Mouse (Mus musculus) urinary bladder, adult 2 months (tissue): ENCODE data around the gene Klhl42. TPM values are rescaled to one million over a fixed set of nuclear protein-coding genes. Genes with fewer than 3 reads are reported as not detected.

ENCODE experiments used
- DNase-seq: peaks from one replicate; pipeline ENCODE4 v3.0.0; 2022; ENCODE audit warnings: low spot score
- polyA plus RNA-seq: library from polyadenylated mRNA; depleted of rRNA; stranded (reverse); fragments of >200 nt; gene quantifications from 2 replicates; pipeline ENCODE4 v1.2.3, GENCODE M21; 2012; rRNA removed

Gene Klhl42
- polyA plus RNA-seq: 18.4 and 21.9 TPM in 2 replicates

DNA sequence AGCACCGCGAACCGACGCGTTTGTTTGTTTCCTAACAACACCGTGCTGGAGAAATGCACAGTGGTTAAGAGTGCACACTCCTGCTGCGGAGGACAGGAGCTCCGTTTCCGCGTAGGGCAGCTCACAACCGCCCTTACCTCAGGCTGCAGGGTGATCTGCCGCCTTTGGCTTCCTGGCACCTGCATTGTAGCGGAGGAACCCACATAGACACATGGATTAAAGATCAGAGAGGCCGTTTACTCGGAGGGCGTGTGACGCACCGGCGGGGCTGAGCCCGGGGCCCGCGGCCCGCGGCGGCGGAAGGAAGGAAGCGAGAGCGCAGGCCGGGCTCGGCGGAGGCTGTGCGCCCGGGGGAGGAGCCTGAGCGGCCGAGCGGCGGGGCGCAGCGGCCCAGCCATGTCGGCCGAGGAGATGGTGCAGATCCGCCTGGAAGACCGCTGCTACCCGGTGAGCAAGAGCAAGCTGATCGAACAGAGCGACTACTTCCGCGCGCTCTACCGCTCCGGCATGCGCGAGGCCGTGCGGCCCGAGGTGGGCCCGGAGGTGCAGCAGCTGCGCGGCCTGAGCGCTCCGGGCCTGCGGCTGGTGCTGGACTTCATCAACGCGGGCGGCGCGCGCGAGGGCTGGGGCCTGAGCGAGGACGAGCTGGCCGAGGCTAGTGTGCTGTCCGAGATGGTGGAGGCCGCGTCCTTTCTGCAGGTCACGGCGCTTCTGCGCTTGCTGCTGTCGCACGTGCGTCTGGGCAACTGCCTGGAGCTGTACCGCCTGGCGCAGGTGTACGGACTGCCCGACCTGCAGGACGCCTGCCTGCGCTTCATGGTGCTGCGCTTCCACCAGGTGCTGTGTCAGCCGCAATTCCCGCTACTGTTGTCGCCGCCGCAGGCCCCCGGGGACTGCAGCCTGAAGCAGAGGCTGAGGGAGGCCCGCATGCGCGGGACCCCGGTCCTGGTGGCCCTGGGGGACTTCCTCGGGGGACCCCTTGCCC lies at the start of gene Klhl42:
Gene Klhl42 (plus strand): TSS at position 244 of the 985 bp plus-strand sequence.
- peak; percentile 80 for DNase-seq

DNA sequence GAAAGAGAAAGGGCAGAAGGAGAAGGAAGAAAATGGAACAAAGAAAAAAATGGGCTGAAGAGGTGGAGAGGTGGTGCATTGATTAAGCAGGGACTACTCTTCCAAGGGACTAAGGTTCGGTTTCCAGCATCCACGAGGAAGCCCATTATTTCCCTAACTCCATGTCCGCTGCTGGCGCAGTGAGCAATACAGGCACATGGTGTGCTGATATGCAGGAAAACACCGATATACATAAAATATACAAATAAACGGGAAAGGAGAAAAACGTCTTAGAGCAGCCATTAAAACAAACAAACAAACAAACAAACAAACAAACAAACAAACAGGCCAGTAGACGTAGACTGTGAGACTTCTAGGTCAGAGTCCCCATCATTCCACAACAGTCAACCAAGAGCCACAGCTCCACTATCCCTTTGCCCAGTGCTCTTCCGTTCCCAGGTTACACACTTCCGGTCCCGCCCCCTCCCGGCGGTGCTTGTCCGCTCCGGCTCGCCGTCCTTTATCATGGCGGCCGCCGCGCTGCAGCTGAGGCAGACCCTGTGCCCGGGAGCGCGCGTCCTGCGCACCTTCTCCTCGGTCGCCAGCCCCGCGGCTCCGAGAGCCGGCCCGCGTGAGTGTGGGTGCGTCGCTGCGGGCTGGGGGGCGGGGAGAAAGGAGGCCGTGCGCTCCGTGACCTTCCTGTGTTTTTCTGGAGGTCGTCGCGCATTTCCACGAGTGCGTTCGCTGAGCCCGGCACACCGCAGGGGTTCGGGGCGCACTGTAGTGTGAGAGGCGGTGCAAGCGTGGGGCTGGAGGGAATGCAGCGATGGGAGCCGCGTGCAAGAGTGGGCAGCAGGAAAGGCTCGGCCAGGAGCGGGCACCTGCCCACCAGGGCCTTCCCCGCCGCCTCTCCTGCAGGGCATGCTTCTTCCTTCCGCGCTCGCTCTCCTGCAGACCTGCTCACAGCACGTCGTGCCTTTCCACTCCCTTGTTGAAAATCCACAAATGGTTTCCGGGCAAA lies 48.6 kb upstream of the Klhl42 start, which contains the start of gene Mrps35:
Gene Mrps35 (plus strand): TSS at position 474 of the 1,000 bp plus-strand sequence.
- peak; percentile 81 for DNase-seq

DNA sequence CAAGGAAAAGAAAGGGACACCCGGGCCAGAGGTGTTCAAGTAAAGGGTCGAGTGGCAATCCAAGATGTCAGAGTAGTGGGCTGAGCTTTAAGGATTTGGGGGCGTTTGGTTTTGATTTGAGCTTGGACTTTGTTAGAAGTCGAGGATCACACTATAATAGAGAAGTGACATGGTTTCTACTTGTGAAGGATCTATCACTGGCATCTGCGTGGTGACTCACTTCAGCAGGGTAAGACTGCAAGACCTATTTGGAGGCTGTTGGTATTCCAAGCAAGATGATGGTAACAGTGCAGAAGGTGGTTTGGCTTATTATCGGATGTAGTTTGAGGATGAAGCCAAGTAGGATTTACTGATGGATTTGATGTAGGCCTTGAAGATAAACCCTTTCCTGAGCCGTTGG lies 47.5 kb upstream of the Klhl42 start:
- DNase-seq: no peak

DNA sequence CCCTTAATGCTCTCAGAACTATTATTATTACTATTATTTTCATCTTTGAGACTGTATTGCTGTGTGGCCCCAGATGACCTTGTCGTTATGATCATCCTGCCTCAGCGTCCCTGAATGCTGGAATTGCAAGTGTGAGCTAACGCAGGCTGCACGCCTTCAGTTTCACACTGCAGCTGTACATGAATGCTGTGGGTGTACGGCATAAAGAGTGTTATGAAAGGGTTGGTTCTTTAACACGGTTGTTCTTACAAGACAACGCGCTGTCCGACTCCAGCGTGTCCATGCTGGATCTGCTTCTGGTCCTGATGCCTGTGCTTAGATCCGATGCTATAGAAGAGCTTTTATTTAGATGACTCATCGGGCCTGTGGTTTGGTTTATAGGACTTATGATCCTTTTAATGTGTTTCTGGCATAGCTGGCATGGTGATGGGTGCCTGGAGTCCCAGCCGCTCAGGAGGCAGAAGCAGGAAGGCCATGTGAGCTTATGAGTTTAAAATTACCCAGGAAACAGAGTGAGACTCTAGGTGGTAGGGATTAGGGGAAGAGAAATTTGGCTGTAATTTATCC lies 41.9 kb upstream of the Klhl42 start:
- no peak for DNase-seq

DNA sequence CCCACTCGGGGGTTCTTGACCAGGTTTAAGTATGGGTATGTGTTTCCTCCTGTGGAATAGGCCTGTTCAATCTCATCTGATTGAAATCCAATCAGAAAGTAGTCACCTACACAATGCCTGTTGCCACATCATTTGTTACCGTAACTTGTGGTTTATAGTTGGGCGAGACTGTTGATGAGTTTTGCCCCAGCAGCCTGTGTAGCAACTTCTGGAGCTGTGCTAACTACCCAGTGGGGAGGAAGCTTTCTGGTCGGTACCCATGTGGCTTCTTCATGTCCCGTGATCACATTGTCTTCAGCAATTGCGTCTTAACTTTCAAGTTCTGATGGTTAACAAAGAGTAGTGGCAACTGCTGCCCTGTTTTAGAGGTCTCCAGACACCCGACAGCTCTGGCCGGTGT lies 39.5 kb upstream of the Klhl42 start:
- no peak for DNase-seq

DNA sequence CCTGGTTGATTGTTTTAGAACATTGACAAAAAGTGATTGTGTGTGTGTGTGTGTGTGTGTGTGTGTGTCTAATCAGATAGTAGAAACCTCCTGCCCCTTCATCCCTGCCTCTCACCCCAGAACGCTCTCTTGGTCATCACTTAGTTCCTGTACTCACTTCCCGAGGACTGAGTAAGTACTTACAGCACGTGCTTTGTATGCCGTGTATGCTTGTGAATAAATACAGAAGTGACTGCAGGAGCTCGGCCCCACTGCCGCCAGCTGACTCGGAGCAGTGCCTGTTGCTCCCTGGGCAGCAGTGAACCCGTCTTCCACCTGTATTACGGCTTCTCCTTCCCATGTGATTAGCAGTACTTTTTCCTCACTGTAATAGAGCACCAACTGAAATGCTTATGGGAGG lies 38.7 kb upstream of the Klhl42 start:
- no peak for DNase-seq

DNA sequence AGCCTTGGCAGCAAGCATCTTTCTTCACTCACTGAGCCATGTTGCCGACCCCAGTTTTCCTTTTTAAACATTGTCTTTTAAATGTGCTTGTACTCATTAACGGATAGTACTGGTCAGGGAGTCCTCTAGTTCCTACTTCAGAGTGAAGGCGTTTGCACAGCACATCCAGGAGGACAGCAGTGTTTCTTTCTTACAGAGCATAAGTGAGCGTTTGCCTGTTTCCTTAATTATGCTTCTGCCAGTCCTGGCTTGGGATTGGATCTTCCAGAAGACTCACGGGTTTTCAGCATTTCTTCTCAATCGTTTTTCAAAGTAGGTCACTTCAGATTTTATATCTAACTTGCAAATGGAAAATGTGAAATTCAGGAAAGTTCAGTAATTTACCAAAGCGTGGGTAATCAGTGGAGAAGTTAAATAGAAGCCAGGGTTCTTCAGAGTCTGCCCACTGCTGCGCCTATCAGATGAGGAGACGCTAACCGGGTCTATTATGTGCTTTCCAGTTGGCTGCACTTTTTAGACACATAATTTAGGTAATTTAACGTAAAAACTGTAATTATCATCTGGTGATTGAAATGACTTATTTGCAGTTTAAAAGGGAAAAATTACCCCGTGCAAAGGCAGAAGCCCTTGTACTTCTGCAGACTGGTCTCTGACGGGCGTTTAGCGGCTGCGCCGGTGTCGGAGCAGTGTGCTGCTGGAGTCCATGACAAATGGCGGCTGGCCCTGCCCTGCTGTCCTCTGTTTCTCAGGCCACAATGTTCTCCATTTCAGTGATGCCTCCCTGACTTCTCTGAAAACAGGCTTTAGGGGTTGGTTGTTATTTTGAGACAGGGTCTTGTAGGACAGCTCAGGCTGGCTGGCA lies 37.2 kb upstream of the Klhl42 start:
- DNase-seq: no peak

DNA sequence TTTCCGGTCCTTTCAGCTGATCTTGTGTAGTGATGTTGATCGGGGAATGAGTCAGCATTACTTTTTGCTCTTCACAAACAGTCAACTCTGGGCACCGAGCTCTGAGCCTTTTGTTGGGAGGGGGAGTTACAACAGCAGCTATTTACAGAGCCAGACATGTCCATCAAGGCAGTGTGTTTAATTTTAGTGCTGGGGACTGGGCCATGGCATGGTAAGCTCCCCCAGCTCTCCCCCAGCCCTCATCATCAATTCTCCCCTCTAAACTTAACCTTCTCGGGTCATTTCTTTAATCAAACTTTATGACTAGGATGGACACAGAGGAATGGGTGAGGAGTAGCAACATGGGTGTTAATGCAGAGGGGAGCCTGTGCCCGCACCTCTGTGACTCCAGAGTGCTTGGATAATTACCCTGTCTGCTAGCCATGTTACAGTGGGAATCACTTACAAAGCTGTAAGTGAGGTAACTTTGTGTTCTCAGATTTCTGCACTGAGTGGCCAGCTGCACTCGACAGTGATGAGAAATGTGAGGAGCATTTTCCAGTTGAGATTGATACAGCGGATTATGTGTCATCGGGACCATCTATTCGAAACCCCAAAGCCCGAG lies 35.7 kb upstream of the Klhl42 start:
- DNase-seq: no peak

DNA sequence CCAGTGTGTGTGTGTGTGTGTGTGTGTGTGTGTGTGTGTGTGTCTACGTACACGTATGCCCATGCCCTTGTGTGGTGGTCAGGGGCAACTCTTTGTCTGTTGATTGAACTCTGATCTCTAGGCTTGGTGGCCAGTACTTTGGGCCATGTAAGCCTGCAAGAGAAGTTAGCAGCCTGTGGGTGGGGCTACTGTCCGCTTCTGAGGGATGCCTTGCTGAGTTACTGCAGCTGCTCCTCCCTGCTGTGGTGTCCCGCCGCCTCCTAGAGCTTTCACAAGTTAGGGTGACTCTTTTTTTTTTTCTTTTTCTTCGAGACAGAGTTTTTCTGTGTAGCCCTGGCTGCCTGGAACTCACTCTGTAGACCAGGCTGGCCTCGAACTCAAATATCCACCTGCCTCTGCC lies 31.9 kb upstream of the Klhl42 start:
- DNase-seq: no peak

DNA sequence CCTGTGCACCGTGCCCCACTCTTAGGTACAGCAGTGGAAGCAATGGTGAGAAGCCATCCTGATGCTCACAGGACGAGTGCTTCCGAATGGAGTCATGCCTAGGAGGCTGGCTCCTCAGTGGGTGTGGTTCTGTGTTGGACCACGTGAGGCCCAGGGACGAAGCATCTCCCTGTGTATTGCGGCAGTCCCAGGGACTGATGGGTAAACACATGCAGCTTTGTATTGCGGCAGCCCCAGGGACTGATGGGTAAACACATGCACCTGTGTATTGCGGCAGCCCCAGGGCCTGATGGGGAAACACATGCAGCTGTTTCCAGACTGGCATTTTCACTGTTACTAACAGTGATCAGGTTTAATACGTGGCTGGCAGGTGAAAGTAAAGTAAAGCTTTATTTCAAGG lies 29.5 kb upstream of the Klhl42 start:
- no peak for DNase-seq

DNA sequence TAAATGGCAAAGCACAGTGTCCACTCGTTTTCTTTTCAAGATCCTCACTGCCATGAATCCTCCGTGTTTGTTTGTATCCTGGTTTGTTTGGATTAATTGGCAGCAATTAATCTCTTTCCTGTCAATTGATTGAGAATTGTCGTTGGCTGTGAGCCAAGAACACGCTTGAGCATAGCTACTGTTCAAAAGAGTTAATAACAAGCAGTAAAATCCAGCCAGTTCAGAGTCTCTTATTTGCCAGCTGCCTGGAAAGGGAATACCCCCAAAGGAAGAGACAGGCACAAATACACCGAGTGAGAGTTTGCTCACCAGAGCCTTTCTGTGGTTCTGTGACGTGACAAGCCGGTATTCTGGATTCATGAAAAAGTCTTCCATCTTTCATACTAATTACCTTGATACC lies 29.1 kb upstream of the Klhl42 start:
- no peak for DNase-seq

DNA sequence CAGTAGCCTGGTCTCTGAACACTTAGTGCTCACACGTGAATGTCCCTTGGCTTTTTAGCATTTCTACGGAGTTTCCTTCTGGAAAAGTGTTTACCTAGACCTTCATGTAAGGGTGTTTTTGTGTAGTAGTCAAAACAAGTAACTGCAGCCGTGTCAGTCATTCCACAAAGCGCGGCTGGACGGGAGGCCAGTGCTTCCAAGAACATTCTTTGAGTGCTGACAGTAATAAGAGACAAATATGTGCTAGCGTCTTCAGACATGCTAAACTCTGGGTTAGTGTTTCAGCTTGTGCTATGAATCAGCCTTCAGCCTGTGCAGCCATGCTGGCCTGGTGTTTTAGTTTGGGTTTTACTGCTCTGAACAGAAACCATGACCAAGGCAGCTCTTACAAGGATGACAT lies 28.5 kb upstream of the Klhl42 start:
- DNase-seq: no peak

DNA sequence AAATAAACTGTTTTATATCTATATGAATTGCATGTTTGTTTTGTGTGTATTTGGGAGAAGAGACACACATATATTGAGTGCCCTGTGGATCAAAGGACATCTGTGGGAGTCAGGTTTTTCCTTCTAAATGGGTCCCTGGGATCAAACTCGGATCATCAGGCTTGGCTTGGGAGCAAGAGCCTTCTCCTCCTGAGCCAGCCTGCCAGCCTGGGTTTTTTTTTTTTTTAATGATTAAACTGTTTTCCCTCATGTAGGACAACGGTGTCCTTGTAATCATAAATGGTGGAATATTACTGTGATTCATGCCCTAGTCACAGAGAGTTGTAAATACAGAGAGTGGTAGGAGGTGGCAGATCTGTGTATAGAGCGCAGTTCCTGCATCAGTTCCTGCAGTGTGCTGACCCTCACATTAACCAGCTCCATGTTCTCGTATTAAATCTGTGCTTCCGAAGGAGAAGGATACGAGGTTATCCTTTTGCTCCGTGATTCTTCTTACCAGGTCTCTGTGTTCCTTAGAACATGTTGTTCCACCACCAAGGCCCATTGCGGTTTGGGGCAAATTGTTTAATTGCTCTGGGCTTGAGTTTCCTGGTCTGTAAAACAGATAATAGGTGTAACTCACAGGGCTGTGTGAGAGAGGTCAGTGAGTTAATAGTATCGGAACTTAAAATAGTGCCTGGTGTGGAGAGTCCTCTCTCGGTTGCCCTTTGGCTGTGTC lies 26.8 kb upstream of the Klhl42 start:
- DNase-seq: no peak

DNA sequence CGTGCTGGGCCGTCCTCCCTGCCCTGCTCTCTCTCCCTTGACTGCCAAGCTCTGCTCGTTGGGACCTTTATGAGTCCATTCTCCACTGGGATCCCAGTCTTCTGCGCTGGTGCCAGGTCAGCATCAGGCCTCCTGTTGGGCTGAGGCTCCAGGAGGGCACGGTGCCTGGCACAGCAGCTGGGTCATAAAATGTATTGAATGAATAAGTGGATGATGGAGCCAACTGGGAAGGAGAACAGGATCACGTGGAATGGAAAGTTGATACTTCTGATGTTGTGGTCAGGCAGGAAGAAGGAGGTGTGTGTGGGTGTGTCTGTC lies 26.3 kb upstream of the Klhl42 start:
- no peak for DNase-seq

DNA sequence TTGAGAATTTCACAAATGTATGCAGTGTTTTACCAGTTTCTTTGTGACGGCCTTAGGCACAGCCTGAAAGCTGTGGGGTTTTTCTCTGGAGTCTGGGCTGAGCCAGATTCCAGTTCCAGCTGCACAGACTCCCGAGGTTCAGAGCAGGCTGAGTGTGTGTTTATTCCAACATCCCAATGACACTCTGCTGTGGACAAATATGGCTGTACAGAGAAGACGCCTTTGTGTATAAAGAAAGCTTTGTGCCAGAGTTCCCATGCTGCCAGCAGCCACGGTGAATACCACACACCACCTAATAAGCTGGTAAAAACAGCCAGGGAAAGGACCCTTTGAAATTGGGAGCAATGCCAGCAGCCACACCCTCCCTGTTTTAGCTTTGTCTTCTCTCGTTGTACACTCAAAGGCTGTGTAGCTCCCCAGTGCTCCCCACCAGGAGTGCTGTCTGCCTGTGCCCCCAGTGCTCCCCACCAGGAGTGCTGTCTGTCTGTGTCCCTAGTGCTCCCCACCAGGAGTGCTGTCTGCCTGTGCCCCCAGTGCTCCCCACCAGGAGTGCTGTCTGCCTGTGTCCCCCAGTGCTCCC lies 15.3 kb upstream of the Klhl42 start:
- no peak for DNase-seq

DNA sequence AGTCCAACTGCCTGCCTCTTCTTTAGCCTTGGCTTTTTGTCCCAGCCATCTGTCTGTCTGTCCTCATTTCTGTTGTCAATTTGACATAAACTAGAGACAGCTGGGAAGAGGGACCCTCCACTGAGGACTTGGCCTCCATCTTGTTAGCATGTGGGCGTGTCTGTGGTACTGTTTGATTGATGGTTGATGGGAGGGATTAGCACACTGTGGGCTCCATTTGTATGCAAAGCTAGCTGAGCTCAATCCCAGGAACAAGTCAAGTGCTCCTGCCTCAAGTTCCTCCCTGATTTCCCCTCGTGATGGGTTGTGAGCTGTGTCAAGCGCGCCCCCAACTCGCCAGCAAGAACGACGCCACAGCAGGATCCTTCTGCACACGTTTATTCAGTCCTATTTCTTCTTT lies 14.3 kb upstream of the Klhl42 start:
- DNase-seq: no peak

DNA sequence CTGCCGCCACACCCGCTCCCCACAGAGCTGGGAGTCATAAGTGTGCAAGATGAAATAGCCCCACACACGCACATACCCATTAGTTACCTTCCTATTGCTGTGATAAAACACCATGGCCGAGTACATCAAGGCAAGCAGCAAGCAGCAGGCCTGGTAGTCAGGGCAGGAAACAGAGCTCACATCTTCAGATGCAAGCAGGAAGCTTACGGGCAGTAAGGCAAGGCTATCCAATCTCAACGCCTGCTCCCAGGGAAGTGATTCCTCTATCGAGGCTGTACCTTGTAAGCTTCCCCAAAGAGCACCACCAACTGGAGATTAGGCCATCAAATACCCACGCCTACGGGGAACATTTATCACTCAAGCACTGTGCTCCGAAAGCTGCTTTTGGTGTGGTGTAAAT lies 11.3 kb upstream of the Klhl42 start:
- DNase-seq: no peak

DNA sequence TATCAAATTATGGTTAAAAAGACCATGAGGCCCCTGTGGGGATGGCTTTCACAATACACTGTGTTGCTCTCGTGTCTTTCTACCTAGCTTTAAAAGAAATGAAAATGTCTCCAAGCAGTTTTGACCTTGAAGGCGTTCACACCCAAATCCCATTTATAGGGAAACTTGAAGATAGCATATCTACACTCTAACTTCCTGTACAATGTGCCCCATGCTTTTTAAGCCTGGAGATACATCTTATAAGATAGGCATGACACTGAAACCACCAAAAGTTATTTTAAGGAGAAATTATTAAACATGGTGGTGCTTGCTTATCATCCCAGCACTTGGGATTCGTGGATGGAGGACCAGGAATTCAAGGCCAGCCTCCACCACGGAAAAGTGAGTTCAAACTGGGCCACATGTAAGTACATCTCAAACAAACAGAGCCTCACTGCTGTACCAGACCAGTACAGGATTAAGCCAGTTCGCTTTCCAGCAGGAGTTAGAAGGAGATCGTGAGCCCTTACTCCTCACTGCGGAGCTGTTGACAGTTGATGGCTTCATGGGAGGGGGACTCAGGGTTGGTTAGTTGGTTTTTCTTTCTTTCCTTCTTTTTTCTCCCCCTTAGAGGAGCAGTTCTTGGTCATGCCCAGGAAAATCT lies 5.7 kb upstream of the Klhl42 start:
- no peak for DNase-seq

DNA sequence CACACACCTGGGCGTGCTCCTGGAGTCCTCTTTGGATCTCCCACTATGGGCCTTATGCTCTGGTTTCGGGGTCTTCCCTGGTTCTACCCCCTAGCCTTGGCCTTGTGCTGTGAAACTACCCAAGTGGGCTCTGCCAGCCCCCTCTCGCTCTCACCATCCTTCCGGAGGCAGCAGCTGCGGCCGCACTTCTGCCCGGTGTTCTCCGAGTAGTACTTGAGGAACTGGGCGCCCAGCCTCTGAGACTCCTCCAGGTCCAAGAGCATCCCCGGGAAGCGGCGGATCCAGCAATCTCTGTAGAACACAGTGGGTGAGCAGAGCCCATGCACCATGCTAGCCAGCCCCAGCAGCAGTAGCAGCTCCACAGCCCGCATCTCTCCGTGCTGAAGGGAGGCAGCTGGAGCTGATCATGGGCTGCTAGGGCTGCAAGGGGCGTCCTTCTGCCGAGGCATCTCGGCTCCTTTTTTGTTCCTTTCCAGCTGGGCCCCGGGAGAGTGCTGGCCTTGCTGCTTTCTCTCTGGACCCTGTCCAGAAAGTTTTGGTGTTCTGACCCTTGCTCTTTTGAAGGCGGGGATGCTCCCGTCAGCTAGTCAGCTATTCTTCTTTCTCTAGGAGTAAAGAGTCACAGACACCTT lies 4.5 kb upstream of the Klhl42 start, which contains the start of gene Mansc4:
Gene Mansc4 (minus strand): TSS at position 439 of the 632 bp plus-strand sequence.
- no peak for DNase-seq
